Mouse (Mus musculus): ENCODE results near the gene Frmd4b. TPM values are rescaled to one million over a fixed set of nuclear protein-coding genes. Genes with fewer than 3 reads are reported as not detected.
A peak's percentile ranks its signal among the peaks of the same experiment; 100 is the strongest.

The Frmd4b gene
- polyA plus RNA-seq, 1 experiment, result 8.2 TPM

GRCm38 (mm10) chr6:97252086-97252485 lies 365.3 kb downstream of the Frmd4b start:
- no peak for DNase-seq
- Histone ChIP-seq H3K4me3 (ENCODE audit: control insufficient read depth, insufficient read depth, low read length) (no peak overlapping the region), H3K27ac (ENCODE audit: control insufficient read depth, insufficient read depth, low read length) (no peak overlapping the region)

GRCm38 (mm10) chr6:97250966-97251365 lies 366.4 kb downstream of the Frmd4b start:
- Histone ChIP-seq H3K36me3 (ENCODE audit: control insufficient read depth, insufficient read depth, low read length) (no peaks in the 10 kb centered on the region), H3K27me3 (ENCODE audit: control insufficient read depth, insufficient read depth, low read length) (no peaks in the 10 kb centered on the region), H3K4me1 (replicated peaks; ENCODE audit: control insufficient read depth, insufficient read depth, low read length) (no peaks in the 10 kb centered on the region), H3K27ac (ENCODE audit: control insufficient read depth, insufficient read depth, low read length) (no peak overlapping the region), H3K4me3 (ENCODE audit: control insufficient read depth, insufficient read depth, low read length) (no peak overlapping the region)
- 37% methylated on average over 6 of the region's 6 CpGs for WGBS
- peak; percentile 64 for DNase-seq
- TF ChIP-seq POLR2A (IDR thresholded peaks at IDR 0.05; ENCODE audit: control insufficient read depth, extremely low read depth, insufficient read depth, low read length, poor library complexity), result no peak
- no peak for TF ChIP-seq CTCF (IDR thresholded peaks at IDR 0.05; ENCODE audit: borderline replicate concordance, control insufficient read depth, extremely low read depth, insufficient read depth, low read length, poor library complexity)

More at GRCm38 (mm10) chr6:97252086-97252485, 365.3 kb downstream of the Frmd4b start:
- Histone ChIP-seq H3K36me3 (ENCODE audit: control insufficient read depth, insufficient read depth, low read length) (no peaks in the 10 kb centered on the region), H3K27me3 (ENCODE audit: control insufficient read depth, insufficient read depth, low read length) (no peaks in the 10 kb centered on the region), H3K4me1 (replicated peaks; ENCODE audit: control insufficient read depth, insufficient read depth, low read length) (no peaks in the 10 kb centered on the region)
- WGBS, result 70% methylated on average over 5 of the region's 5 CpGs
- no peak for TF ChIP-seq CTCF (IDR thresholded peaks at IDR 0.05; ENCODE audit: borderline replicate concordance, control insufficient read depth, extremely low read depth, insufficient read depth, low read length, poor library complexity)
- TF ChIP-seq POLR2A (IDR thresholded peaks at IDR 0.05; ENCODE audit: control insufficient read depth, extremely low read depth, insufficient read depth, low read length, poor library complexity), result no peak

- TF ChIP-seq CTCF (IDR thresholded peaks at IDR 0.05; ENCODE audit: borderline replicate concordance, control insufficient read depth, extremely low read depth, insufficient read depth, low read length, poor library complexity), result no peak
- TF ChIP-seq POLR2A (IDR thresholded peaks at IDR 0.05; ENCODE audit: control insufficient read depth, extremely low read depth, insufficient read depth, low read length, poor library complexity), result no peak
- Histone ChIP-seq H3K4me3 (ENCODE audit: control insufficient read depth, insufficient read depth, low read length) (no peak overlapping the region), H3K4me1 (replicated peaks; ENCODE audit: control insufficient read depth, insufficient read depth, low read length) (no peaks in the 10 kb centered on the region), H3K36me3 (ENCODE audit: control insufficient read depth, insufficient read depth, low read length) (no peaks in the 10 kb centered on the region), H3K27ac (ENCODE audit: control insufficient read depth, insufficient read depth, low read length) (no peak overlapping the region), H3K27me3 (ENCODE audit: control insufficient read depth, insufficient read depth, low read length) (no peaks in the 10 kb centered on the region)
- DNase-seq, result no peak
Observed at GRCm38 (mm10) chr6:97245200-97245599, 372.1 kb downstream of the Frmd4b start.

DNA sequence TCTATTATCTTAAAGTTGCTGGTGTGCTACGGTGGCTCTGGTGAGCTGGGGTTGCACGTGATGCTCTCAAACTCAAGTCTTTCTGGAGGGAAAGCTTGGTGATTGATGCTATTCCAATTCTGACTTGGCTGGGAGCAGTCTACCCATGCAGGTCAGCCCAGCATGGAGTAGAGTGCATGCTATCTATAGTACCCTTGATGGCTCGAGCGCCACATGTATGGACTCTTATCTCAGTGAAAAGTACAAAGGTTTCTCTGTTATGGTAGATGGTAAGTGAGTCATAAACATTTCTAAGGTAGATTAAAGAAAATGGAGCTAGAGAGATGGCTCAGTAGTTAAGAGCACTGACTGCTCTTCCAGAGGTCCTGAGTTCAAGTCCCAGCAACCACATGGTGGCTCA lies 374.8 kb downstream of the Frmd4b start:
- Histone ChIP-seq H3K27me3 (ENCODE audit: control insufficient read depth, insufficient read depth, low read length) (no peaks in the 10 kb centered on the region), H3K36me3 (ENCODE audit: control insufficient read depth, insufficient read depth, low read length) (no peaks in the 10 kb centered on the region), H3K4me3 (ENCODE audit: control insufficient read depth, insufficient read depth, low read length) (no peak overlapping the region), H3K4me1 (replicated peaks; ENCODE audit: control insufficient read depth, insufficient read depth, low read length) (no peaks in the 10 kb centered on the region), H3K27ac (ENCODE audit: control insufficient read depth, insufficient read depth, low read length) (no peak overlapping the region)
- no peak for TF ChIP-seq POLR2A (IDR thresholded peaks at IDR 0.05; ENCODE audit: control insufficient read depth, extremely low read depth, insufficient read depth, low read length, poor library complexity)
- TF ChIP-seq CTCF (IDR thresholded peaks at IDR 0.05; ENCODE audit: borderline replicate concordance, control insufficient read depth, extremely low read depth, insufficient read depth, low read length, poor library complexity), result no peak
- DNase-seq, result no peak
- WGBS, result 93% methylated on average over 4 of the region's 4 CpGs

GRCm38 (mm10) chr6:97240092-97240491 lies 377.2 kb downstream of the Frmd4b start:
- Histone ChIP-seq H3K4me1 (replicated peaks; ENCODE audit: control insufficient read depth, insufficient read depth, low read length) (no peaks in the 10 kb centered on the region), H3K36me3 (ENCODE audit: control insufficient read depth, insufficient read depth, low read length) (no peaks in the 10 kb centered on the region), H3K27me3 (ENCODE audit: control insufficient read depth, insufficient read depth, low read length) (no peaks in the 10 kb centered on the region), H3K4me3 (ENCODE audit: control insufficient read depth, insufficient read depth, low read length) (no peak overlapping the region), H3K27ac (ENCODE audit: control insufficient read depth, insufficient read depth, low read length) (no peak overlapping the region)
- DNase-seq, result no peak
- WGBS, result 85% methylated on average over 5 of the region's 5 CpGs
- TF ChIP-seq CTCF (IDR thresholded peaks at IDR 0.05; ENCODE audit: borderline replicate concordance, control insufficient read depth, extremely low read depth, insufficient read depth, low read length, poor library complexity) (no peak), POLR2A (IDR thresholded peaks at IDR 0.05; ENCODE audit: control insufficient read depth, extremely low read depth, insufficient read depth, low read length, poor library complexity) (no peak)

GRCm38 (mm10) chr6:97239360-97239759 lies 378.0 kb downstream of the Frmd4b start:
- 97% methylated on average over 6 of the region's 6 CpGs for WGBS
- TF ChIP-seq CTCF (IDR thresholded peaks at IDR 0.05; ENCODE audit: borderline replicate concordance, control insufficient read depth, extremely low read depth, insufficient read depth, low read length, poor library complexity) (no peak), POLR2A (IDR thresholded peaks at IDR 0.05; ENCODE audit: control insufficient read depth, extremely low read depth, insufficient read depth, low read length, poor library complexity) (no peak)

More at GRCm38 (mm10) chr6:97239360-97239759, 378.0 kb downstream of the Frmd4b start:
- Histone ChIP-seq H3K4me3 (ENCODE audit: control insufficient read depth, insufficient read depth, low read length) (no peak overlapping the region), H3K27me3 (ENCODE audit: control insufficient read depth, insufficient read depth, low read length) (no peaks in the 10 kb centered on the region), H3K27ac (ENCODE audit: control insufficient read depth, insufficient read depth, low read length) (no peak overlapping the region), H3K36me3 (ENCODE audit: control insufficient read depth, insufficient read depth, low read length) (no peaks in the 10 kb centered on the region), H3K4me1 (replicated peaks; ENCODE audit: control insufficient read depth, insufficient read depth, low read length) (no peaks in the 10 kb centered on the region)
- DNase-seq, result no peak

Other genes with a start within 250 kb of the Frmd4b start
- 2.9 and 4.4 TPM in 2 replicates for gene Mitf, start 189.5 kb upstream of the Frmd4b start, polyA plus RNA-seq (2012; rRNA removed)

Measured in thymus, adult 2 months (tissue).